Mouse (Mus musculus) midbrain, embryonic 15.5 days (tissue): Measurements from ENCODE around the gene Baz2b. TPM values are rescaled to one million over a fixed set of nuclear protein-coding genes. Genes with fewer than 3 reads are reported as not detected.
"Not testable (repeated sequence)": the region's sequence is repeated elsewhere in the genome, so short reads cannot be mapped to it uniquely, and the experiment has no call there.

Experiments
- ATAC-seq: fragments of 200-750 bp; cut with Nextera tagmentation; replicated peaks from 2 replicates; pipeline ENCODE4 v1.8.0; 2017; ENCODE audit warnings: moderate TSS enrichment
- H3K27ac ChIP-seq: fragments of 300-500 bp; sonication (generic); 2 replicates; pipeline ENCODE4 v1.5.1; 2015; ENCODE audit warnings: mild to moderate bottlenecking, inconsistent platforms
- H3K27me3 ChIP-seq: fragments of 300-500 bp; sonication (generic); replicated peaks from 2 replicates; pipeline ENCODE4 v1.6.1; 2015; ENCODE audit warnings: inconsistent platforms
- H3K36me3 ChIP-seq: fragments of 300-500 bp; sonication (generic); replicated peaks from 2 replicates; pipeline ENCODE4 v1.6.1; 2015; ENCODE audit warnings: inconsistent platforms
- H3K4me1 ChIP-seq: fragments of 300-500 bp; sonication (generic); 2 replicates; pipeline ENCODE4 v1.6.1; 2015; ENCODE audit warnings: inconsistent platforms
- H3K4me2 ChIP-seq: fragments of 300-500 bp; sonication (generic); 2 replicates; pipeline ENCODE4 v1.6.1; 2015; ENCODE audit warnings: inconsistent platforms, mild to moderate bottlenecking, moderate library complexity
- H3K4me3 ChIP-seq: fragments of 300-500 bp; sonication (generic); 2 replicates; pipeline ENCODE4 v1.5.1; 2015; ENCODE audit warnings: mild to moderate bottlenecking, inconsistent platforms
- H3K9ac ChIP-seq: fragments of 300-500 bp; sonication (generic); 2 replicates; pipeline ENCODE4 v1.6.1; 2015; ENCODE audit warnings: mild to moderate bottlenecking, inconsistent platforms
- H3K9me3 ChIP-seq: fragments of 300-500 bp; sonication (generic); 2 replicates; pipeline ENCODE4 v1.6.1; 2016; ENCODE audit warnings: inconsistent platforms
- WGBS: fragments of 180-500 bp; shearing (Covaris S2); methylation state at CpG from one replicate; pipeline ENCODE4 v1.1.7; 2015; ENCODE audit warnings: mixed read lengths; 5-methylcytosine and 5-hydroxymethylcytosine counted together
- polyA plus RNA-seq: library from polyadenylated mRNA; unstranded; fragments of >200 nt; fragmentation: Nextera tagmentation; extraction: Ambion mirVana; gene quantifications from 2 replicates; pipeline ENCODE4 v1.2.1, GENCODE M21; 2015

The Baz2b gene
- polyA plus RNA-seq, 1 experiment from 2014 or later = 86.7 TPM

DNA sequence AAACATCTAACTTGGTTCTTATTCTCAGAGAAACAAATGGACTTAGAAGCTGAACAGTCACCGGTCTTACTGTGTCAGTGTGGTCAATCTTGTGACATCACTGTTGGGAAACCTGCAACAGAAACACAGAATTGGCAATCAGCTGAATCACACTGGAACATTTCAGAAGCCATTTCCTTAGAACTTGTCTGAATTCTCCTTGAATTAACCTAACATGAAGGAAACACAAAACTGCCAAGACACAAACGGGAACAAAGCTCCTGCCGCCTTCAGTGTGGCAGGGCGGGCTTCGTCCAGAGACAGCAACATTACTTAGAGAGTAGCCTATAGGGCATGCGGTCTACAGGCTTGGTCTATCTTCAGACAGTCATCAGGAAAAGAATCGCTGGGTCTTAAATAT is 132.8 kb downstream of the Baz2b start:
- ATAC-seq = no peak; the same call in 1 of the 2 replicates
- 0 out of 2 replicates have a peak, but pooled peaks cover 3% of the 10 kb centered on the region for H3K36me3 ChIP-seq
- no peak overlapping the region for H3K27ac ChIP-seq
- no peak overlapping the region for H3K9ac ChIP-seq
- no peak overlapping the region for H3K4me2 ChIP-seq
- H3K27me3 ChIP-seq = no peaks in the 10 kb centered on the region
- H3K4me1 ChIP-seq = peaks cover 16% of the 10 kb centered on the region
- 31% methylated on average over 7 of the region's 7 CpGs for WGBS
- H3K4me3 ChIP-seq = no peak overlapping the region
- no peaks in the 10 kb centered on the region for H3K9me3 ChIP-seq

DNA sequence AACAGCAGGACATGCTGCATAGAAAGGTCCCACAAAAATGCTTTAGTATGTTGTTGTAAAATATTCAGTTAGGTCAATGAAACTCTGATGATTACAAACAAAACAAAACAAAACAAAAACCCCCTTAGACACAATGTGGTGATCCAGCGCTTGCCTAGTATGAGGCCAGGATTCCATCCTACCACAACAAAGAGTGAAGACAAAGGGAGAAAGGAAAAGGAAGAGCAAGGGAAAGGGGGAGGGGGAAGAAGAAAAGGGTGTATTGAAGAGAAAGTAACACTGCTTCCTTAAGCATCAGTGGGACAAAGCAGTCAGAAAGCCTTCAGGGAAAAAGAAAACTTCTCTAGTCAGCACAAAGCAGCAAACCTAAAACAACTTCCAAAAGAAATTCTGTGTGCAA is 133.6 kb downstream of the Baz2b start:
- no peak overlapping the region for H3K27ac ChIP-seq
- H3K4me1 ChIP-seq = peaks cover 16% of the 10 kb centered on the region
- WGBS = 16% methylated on average over 1 of the region's 1 CpGs
- H3K4me2 ChIP-seq = no peak overlapping the region
- H3K4me3 ChIP-seq = no peak overlapping the region
- ATAC-seq = no peak
- H3K9me3 ChIP-seq = no peaks in the 10 kb centered on the region
- no peak overlapping the region for H3K9ac ChIP-seq
- H3K36me3 ChIP-seq = 0 out of 2 replicates have a peak, but pooled peaks cover 3% of the 10 kb centered on the region
- H3K27me3 ChIP-seq = no peaks in the 10 kb centered on the region

GRCm38 (mm10) chr2:60073798-60074197 is 135.8 kb downstream of the Baz2b start:
- H3K27ac ChIP-seq, H3K9me3 ChIP-seq, H3K27me3 ChIP-seq, H3K9ac ChIP-seq, H3K36me3 ChIP-seq, H3K4me3 ChIP-seq, ATAC-seq, H3K4me2 ChIP-seq: not testable (repeated sequence)
- H3K4me1 ChIP-seq = peaks cover 16% of the 10 kb centered on the region
- 93% methylated on average over 1 of the region's 1 CpGs for WGBS

- H3K9ac ChIP-seq = no peak overlapping the region
- WGBS = 64% methylated on average over 8 of the region's 8 CpGs
- H3K27me3 ChIP-seq = no peaks in the 10 kb centered on the region
- peaks cover 6% of the 10 kb centered on the region for H3K4me1 ChIP-seq
- no peak overlapping the region for H3K27ac ChIP-seq
- no peak for ATAC-seq
- H3K36me3 ChIP-seq = 0 out of 2 replicates have a peak, but pooled peaks cover 3% of the 10 kb centered on the region
- H3K4me3 ChIP-seq = no peak overlapping the region
- no peaks in the 10 kb centered on the region for H3K9me3 ChIP-seq
- no peak overlapping the region for H3K4me2 ChIP-seq
Observed at GRCm38 (mm10) chr2:60071813-60072212, 137.8 kb downstream of the Baz2b start.

DNA sequence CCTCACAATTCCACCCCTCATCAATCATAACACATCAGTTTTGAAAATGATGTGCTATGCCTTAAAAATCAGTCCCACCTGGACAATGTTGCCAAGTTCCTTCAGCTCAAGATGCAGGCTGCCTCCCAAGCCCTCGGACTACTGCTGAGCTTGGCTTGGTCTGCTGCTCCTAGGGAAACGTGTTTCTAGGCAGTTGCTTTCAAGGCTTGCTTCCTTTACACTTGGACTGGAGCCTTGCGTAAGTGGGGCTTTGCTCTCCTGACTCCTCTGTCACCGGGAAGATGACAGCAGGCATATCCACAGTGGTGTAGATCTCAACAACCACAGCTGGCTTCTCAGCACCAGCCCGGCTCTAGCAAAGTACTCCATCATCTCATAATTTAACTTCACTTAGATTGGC is 138.7 kb downstream of the Baz2b start:
- 82% methylated on average over 5 of the region's 5 CpGs for WGBS
- H3K36me3 ChIP-seq = 0 out of 2 replicates have a peak, but pooled peaks cover 3% of the 10 kb centered on the region
- H3K9ac ChIP-seq = no peak overlapping the region
- H3K4me1 ChIP-seq = peaks cover under 1% of the 10 kb centered on the region; the same call in 1 of the 2 replicates
- ATAC-seq = no peak
- no peaks in the 10 kb centered on the region for H3K27me3 ChIP-seq
- H3K4me2 ChIP-seq = no peak overlapping the region
- H3K4me3 ChIP-seq = no peak overlapping the region
- no peak overlapping the region for H3K27ac ChIP-seq
- H3K9me3 ChIP-seq = no peaks in the 10 kb centered on the region

DNA sequence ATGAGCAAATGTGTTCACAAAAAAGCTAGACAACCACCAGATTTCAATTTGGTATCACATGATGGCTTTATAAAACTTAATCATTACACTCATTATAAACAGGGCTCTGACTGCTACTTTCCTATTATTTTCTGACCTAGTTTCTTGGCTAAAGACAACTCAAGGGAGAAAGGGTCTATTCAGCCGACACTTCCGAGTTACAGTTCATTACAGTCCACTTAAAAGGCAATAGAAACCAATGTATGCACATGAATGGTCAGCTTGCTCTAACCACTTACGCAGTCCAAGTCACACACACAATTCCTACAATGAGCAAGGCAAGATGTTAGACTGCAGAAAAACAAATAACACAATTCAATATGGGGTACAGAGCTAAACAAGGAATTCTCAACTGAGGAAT is 141.2 kb downstream of the Baz2b start:
- no peak overlapping the region for H3K27ac ChIP-seq
- WGBS = 68% methylated on average over 3 of the region's 3 CpGs
- no peak overlapping the region for H3K4me2 ChIP-seq
- H3K27me3 ChIP-seq = no peaks in the 10 kb centered on the region
- ATAC-seq = no peak
- no peaks in the 10 kb centered on the region for H3K4me1 ChIP-seq
- H3K9me3 ChIP-seq = no peaks in the 10 kb centered on the region
- H3K36me3 ChIP-seq = no peaks in the 10 kb centered on the region
- H3K4me3 ChIP-seq = no peak overlapping the region
- H3K9ac ChIP-seq = no peak overlapping the region

DNA sequence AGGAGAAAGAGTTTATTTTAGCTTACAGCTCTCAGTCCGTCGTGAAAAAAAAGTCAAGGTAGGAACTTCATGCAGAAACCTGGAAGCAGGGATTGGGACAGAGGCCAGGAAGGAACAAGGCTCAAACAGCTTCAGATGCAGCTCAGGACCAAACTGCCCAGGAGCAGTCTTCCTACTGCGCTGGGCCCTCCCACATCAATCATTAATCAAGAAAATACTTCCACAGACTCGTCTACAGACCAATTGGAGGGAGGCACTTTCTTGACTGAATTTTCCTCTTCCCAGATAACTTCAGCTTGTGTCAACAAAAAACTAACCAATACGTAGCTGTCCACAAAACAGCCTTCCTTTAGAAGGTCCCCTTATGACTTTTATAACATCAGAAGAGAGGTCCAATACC is 144.2 kb downstream of the Baz2b start:
- ATAC-seq = no peak
- Histone ChIP-seq H3K9me3 (no peaks in the 10 kb centered on the region), H3K36me3 (no peaks in the 10 kb centered on the region), H3K4me1 (no peaks in the 10 kb centered on the region), H3K27ac (no peak overlapping the region), H3K27me3 (no peaks in the 10 kb centered on the region), H3K4me3 (no peak overlapping the region), H3K4me2 (no peak overlapping the region), H3K9ac (no peak overlapping the region)
- 95% methylated on average over 5 of the region's 5 CpGs for WGBS

DNA sequence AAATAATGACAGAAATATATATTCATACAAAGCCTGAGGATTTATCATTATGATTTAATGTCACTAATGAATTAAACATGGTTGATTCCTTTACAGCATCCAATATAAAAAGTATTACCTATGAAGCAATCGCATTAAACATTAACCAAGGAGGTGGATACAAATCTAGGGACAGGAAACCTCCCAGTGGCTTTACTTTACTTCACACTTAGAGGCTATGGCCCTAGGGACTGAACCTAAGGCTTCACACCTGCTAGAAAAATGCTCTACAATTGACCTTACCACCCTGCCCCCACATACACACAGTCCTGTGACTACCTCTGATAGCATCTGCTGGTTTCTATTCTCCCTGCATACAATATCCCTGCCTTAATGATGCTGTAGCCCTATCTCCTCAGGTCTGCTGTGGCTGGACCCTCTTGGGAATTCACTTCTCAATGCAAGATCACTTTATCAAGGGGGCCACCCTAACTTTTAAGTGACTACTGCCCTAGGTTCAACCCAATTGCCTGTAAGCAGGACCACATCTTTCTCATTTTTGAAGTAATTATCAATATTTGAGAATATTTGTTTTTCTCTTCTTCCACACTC is 149.4 kb downstream of the Baz2b start:
- Histone ChIP-seq H3K27ac (no peak overlapping the region), H3K9ac (no peak overlapping the region), H3K4me2 (no peak overlapping the region), H3K4me1 (0 out of 2 replicates have a peak, but pooled peaks cover 7% of the 10 kb centered on the region), H3K9me3 (no peaks in the 10 kb centered on the region), H3K4me3 (no peak overlapping the region), H3K36me3 (no peaks in the 10 kb centered on the region), H3K27me3 (no peaks in the 10 kb centered on the region)
- WGBS = 95% methylated on average over 1 of the region's 1 CpGs
- ATAC-seq = no peak

GRCm38 (mm10) chr2:60059300-60059699 is 150.3 kb downstream of the Baz2b start:
- Histone ChIP-seq H3K27ac (no peak overlapping the region), H3K4me3 (no peak overlapping the region), H3K4me1 (0 out of 2 replicates have a peak, but pooled peaks cover 9% of the 10 kb centered on the region), H3K9ac (no peak overlapping the region), H3K36me3 (no peaks in the 10 kb centered on the region), H3K9me3 (no peaks in the 10 kb centered on the region), H3K4me2 (no peak overlapping the region), H3K27me3 (no peaks in the 10 kb centered on the region)
- ATAC-seq = no peak
- 97% methylated on average over 5 of the region's 5 CpGs for WGBS

DNA sequence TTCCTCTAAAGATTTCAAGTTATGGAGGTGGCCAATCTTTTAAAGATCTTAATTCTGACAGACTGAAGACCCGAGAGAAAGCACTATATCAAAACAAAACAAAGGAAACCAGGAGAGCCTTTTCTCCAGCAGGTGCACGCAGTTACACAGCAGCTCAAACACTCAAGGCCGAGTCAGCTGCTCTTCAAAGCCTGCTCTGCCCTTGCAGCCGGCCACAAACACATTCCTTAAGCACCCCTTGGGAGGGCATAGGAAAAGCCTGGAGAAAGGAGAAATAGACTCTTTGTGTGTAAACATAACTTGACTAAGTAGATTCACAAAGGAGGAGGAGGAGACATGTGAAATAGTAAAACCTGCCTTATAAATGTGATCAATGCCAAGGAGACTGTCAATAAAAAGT is 153.6 kb downstream of the Baz2b start:
- WGBS = 13% methylated on average over 4 of the region's 4 CpGs
- no peak overlapping the region for H3K4me3 ChIP-seq
- no peak overlapping the region for H3K9ac ChIP-seq
- no peaks in the 10 kb centered on the region for H3K9me3 ChIP-seq
- ATAC-seq = no peak
- no peaks in the 10 kb centered on the region for H3K36me3 ChIP-seq
- H3K27me3 ChIP-seq = no peaks in the 10 kb centered on the region
- no peak overlapping the region for H3K4me2 ChIP-seq
- peaks cover 16% of the 10 kb centered on the region; the same call in 1 of the 2 replicates for H3K4me1 ChIP-seq
- no peak overlapping the region for H3K27ac ChIP-seq

GRCm38 (mm10) chr2:60054808-60055535 is 154.7 kb downstream of the Baz2b start:
- ATAC-seq = no peak
- no peaks in the 10 kb centered on the region for H3K36me3 ChIP-seq
- H3K4me2 ChIP-seq = no peak overlapping the region
- peaks cover 16% of the 10 kb centered on the region; the same call in 1 of the 2 replicates for H3K4me1 ChIP-seq
- no peak overlapping the region for H3K4me3 ChIP-seq
- no peaks in the 10 kb centered on the region for H3K27me3 ChIP-seq
- H3K9ac ChIP-seq = no peak overlapping the region
- H3K27ac ChIP-seq = no peak overlapping the region
- no peaks in the 10 kb centered on the region for H3K9me3 ChIP-seq
- WGBS = 79% methylated on average over 10 of the region's 10 CpGs

DNA sequence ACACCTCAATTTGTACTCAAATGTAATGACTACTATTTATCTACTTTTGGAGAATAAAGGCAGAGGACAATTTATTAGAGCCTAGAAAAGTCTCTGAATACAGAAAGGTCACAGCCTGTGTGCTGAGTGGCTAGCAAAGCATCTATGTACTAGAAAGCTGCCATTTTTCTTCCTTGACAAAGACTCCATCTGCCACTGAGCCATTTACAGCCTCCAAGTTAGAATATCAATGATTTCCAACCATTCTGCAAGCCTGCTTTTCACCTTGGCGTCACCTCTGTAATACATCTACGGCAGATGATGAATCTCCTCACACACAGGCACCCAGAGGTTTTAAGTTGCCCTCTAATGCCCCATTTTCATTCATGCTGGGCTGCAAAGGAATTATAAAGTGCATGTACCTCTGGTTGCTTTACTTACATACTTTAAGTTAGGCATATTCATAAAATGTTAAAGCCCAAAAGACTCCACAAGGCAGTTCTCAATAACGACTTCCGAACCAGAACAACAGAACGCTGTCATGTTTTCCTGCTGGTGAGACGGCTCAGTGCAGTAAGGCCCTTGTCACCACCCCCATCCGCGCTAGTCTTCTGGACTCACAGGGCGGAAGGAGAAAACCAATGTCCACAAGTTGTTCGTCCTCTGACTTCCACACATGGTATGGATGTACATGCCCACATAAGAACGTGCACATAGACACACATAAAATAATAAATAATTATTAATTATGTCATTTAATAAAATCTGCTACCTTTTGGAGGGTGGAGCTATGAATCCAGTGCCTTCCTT is 156.2 kb downstream of the Baz2b start:
- Histone ChIP-seq H3K9ac (no peak overlapping the region), H3K4me1 (peaks cover 16% of the 10 kb centered on the region; the same call in 1 of the 2 replicates), H3K9me3 (no peaks in the 10 kb centered on the region), H3K27ac (no peak overlapping the region), H3K36me3 (no peaks in the 10 kb centered on the region), H3K27me3 (no peaks in the 10 kb centered on the region), H3K4me2 (no peak overlapping the region), H3K4me3 (no peak overlapping the region)
- WGBS = 76% methylated on average over 11 of the region's 11 CpGs
- no peak for ATAC-seq
